Mouse (Mus musculus) forebrain, embryonic 12.5 days (tissue): ENCODE measurements around the gene Fcf1. TPM values are rescaled to one million over a fixed set of nuclear protein-coding genes. Genes with fewer than 3 reads are reported as not detected.

Source experiments
- ATAC-seq: fragments of 200-750 bp; cut with Nextera tagmentation; 2 replicates; pipeline ENCODE4 v1.8.0; 2017; ENCODE audit warnings: moderate TSS enrichment; ENCODE audit not compliant: low FRiP score
- H3K27ac ChIP-seq: fragments of 300-500 bp; sonication (generic); 2 replicates; pipeline ENCODE4 v1.5.1; 2016; ENCODE audit warnings: mild to moderate bottlenecking
- H3K27me3 ChIP-seq: fragments of 300-500 bp; sonication (generic); 2 replicates; pipeline ENCODE4 v1.6.1; 2016; ENCODE audit warnings: mild to moderate bottlenecking
- H3K36me3 ChIP-seq: fragments of 300-500 bp; sonication (generic); replicated peaks from 2 replicates; pipeline ENCODE4 v1.6.1; 2016; ENCODE audit warnings: mild to moderate bottlenecking
- H3K4me1 ChIP-seq: fragments of 300-500 bp; sonication (generic); 2 replicates; pipeline ENCODE4 v1.6.1; 2016
- H3K4me2 ChIP-seq: fragments of 300-500 bp; sonication (generic); 2 replicates; pipeline ENCODE4 v1.6.1; 2016; ENCODE audit warnings: mild to moderate bottlenecking, moderate library complexity
- H3K4me3 ChIP-seq: fragments of 300-500 bp; sonication (generic); replicated peaks from 2 replicates; pipeline ENCODE4 v1.5.1; 2016; ENCODE audit warnings: mild to moderate bottlenecking
- H3K9ac ChIP-seq: fragments of 300-500 bp; sonication (generic); 2 replicates; pipeline ENCODE4 v1.6.1; 2016; ENCODE audit warnings: mild to moderate bottlenecking
- H3K9me3 ChIP-seq: fragments of 300-500 bp; sonication (generic); 2 replicates; pipeline ENCODE4 v1.6.1; 2016
- WGBS: fragments of 180-500 bp; shearing (Covaris S2); methylation state at CpG from one replicate; pipeline ENCODE4 v1.1.7; 2016; 5-methylcytosine and 5-hydroxymethylcytosine counted together
- polyA plus RNA-seq: library from polyadenylated mRNA; unstranded; fragments of >200 nt; fragmentation: Nextera tagmentation; extraction: Ambion mirVana; gene quantifications from 2 replicates; pipeline ENCODE4 v1.2.1, GENCODE M21; 2016

Fcf1 gene
- polyA plus RNA-seq, 1 experiment from 2014 or later: 132 TPM

GRCm38 (mm10) chr12:85032710-85033109 lies 62.0 kb downstream of the Fcf1 start:
- Histone ChIP-seq H3K9me3 (no peaks in the 10 kb centered on the region), H3K36me3 (peaks cover 40% of the 10 kb centered on the region), H3K4me3 (no peak overlapping the region), H3K9ac (no peak overlapping the region), H3K4me2 (no peak overlapping the region), H3K27ac (no peak overlapping the region), H3K4me1 (no peaks in the 10 kb centered on the region), H3K27me3 (no peaks in the 10 kb centered on the region)
- WGBS: 95% methylated on average over 2 of the region's 2 CpGs
- ATAC-seq: no peak

Other genes with a start within 250 kb of the Fcf1 start
- gene Npc2, start 197.7 kb upstream of the Fcf1 start, polyA plus RNA-seq: 72.0 and 75.2 TPM in 2 replicates
- gene Isca2, start 197.6 kb upstream of the Fcf1 start, polyA plus RNA-seq: 143 and 152 TPM in 2 replicates
- 0.19 and 0.35 TPM in 2 replicates for gene Ltbp2, start 94.4 kb upstream of the Fcf1 start, polyA plus RNA-seq
- gene Arel1, start within 50 bp of the Fcf1 start, polyA plus RNA-seq: 27.6 and 27.9 TPM in 2 replicates
- 45.5 and 47.8 TPM in 2 replicates for gene Ylpm1, start 25.4 kb downstream of the Fcf1 start, polyA plus RNA-seq
- gene Prox2, start 139.9 kb downstream of the Fcf1 start, polyA plus RNA-seq: 3.1 and 4.3 TPM in 2 replicates
- 104 and 109 TPM in 2 replicates for gene Dlst, start 139.9 kb downstream of the Fcf1 start, polyA plus RNA-seq
- gene Rps6kl1, start 180.4 kb downstream of the Fcf1 start, polyA plus RNA-seq: 5.8 and 6.1 TPM in 2 replicates
- gene Pgf, start 206.9 kb downstream of the Fcf1 start, polyA plus RNA-seq: 6.3 and 7.5 TPM in 2 replicates
- 94.6 and 98.3 TPM in 2 replicates for gene Eif2b2, start 248.6 kb downstream of the Fcf1 start, polyA plus RNA-seq